Mouse (Mus musculus) G1E (cell line): ENCODE measurements around the gene Akap9.
"Not testable (repeated sequence)": the region's sequence is repeated elsewhere in the genome, so short reads cannot be mapped to it uniquely, and the experiment has no call there.

Experiments
- CTCF ChIP-seq: IDR thresholded peaks from 2 replicates; pipeline ENCODE4 v1.5.1; 2012; ENCODE audit warnings: low read depth, low read length, inconsistent platforms, mixed read lengths
- GATA1 ChIP-seq: IDR thresholded peaks from 2 replicates; pipeline ENCODE4 v1.6.1; 2012; ENCODE audit warnings: borderline replicate concordance, low read length, inconsistent platforms, mixed read lengths
- GATA2 ChIP-seq: IDR thresholded peaks from 2 replicates; pipeline ENCODE4 v1.6.1; 2012; ENCODE audit warnings: low read depth, low read length, inconsistent platforms, borderline replicate concordance
- POLR2AphosphoS5 ChIP-seq: IDR thresholded peaks from 2 replicates; pipeline ENCODE4 v1.6.1; 2012; ENCODE audit warnings: low read depth, low read length, inconsistent platforms; ENCODE audit not compliant: insufficient replicate concordance
- TAL1 ChIP-seq: conservative IDR thresholded peaks from 2 replicates; pipeline ENCODE4 v1.6.1; 2012; ENCODE audit warnings: low read depth, low read length, inconsistent platforms, mixed read lengths

- TF ChIP-seq CTCF, POLR2AphosphoS5, GATA1, TAL1, GATA2: not testable (repeated sequence)
Measured at GRCm38 (mm10) chr5:4107056-4107455, 179.2 kb downstream of the Akap9 start.
